Mouse (Mus musculus) cerebral cortex, adult 2 months (tissue): ENCODE data around the gene Jagn1.

Experiments
- WGBS: fragments of 180-500 bp; shearing (Covaris S2); methylation state at CpG from one replicate; pipeline ENCODE4 v1.1.7; 2018; 5-methylcytosine and 5-hydroxymethylcytosine counted together

Jagn1 gene

DNA sequence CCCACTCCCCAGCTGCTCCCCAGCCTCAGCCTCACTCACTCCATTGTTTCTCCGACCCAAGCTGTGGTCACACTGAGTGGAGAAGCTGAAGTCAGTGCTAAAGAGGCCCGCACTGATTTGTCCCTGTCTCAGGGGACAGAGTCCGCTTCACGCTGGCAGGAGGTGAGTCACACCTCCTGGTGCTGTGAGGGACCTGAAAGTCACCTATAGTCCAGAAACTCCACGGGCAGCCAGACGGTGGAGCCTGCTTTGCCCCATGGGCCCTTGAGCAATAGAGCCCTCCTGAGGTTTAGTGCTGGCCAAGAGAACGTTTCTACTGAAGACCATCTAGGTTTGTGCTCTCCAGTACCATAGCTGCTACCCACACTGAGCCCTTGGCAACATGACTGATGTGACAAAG, 7.7 kb upstream of the Jagn1 start:
- WGBS = 75% methylated on average over 7 of the region's 7 CpGs

DNA sequence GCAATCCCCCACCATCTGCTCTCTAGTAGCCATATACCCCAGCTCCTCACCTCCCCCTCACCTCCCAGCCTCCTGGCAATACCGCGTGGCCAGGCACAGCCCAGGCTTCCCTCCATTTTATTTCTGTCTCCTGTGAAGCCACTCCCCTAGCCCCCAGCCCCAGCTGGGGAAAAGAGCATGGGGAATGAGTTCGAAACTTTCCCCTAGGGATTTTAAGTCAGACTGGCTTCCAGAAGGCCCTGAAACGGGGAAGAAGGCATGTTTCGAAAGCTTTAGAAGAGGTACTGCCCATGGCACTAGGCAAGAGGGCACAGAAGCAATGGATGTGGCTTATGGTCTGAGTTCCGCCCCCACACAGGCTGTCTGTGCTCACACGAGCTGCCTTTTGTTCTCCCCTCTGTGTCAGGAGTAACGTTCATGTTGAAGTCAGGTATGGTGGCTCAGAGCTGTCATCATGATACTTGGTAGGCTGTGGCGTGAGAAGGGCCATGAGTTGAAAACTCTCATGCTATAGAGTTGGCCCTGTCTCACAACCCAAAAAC, 6.6 kb upstream of the Jagn1 start, which contains the start of gene Cidec:
Gene Cidec, minus strand, starts transcription at position 97 of the 542 bp plus-strand sequence.
- WGBS = 80% methylated on average over 9 of the region's 9 CpGs

DNA sequence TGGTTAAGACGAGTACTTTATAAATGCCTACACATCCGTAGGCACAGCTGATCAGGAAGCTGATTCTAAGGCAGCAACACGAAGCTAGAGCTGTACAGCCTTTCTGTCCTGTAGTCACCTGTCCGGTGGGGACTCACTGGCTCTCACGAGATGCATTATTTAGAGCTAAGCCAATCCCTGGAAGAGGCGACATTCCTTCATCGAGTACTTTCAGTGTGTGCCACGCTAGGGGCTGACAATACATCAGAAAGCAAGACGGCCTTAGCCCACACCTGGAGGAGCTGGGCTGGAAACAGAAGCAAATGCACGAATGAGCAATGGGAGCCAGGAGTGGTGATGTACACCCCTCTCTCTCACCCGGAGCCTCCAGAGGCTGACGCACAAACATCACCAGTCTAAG, 5.2 kb upstream of the Jagn1 start:
- WGBS = 83% methylated on average over 12 of the region's 12 CpGs

DNA sequence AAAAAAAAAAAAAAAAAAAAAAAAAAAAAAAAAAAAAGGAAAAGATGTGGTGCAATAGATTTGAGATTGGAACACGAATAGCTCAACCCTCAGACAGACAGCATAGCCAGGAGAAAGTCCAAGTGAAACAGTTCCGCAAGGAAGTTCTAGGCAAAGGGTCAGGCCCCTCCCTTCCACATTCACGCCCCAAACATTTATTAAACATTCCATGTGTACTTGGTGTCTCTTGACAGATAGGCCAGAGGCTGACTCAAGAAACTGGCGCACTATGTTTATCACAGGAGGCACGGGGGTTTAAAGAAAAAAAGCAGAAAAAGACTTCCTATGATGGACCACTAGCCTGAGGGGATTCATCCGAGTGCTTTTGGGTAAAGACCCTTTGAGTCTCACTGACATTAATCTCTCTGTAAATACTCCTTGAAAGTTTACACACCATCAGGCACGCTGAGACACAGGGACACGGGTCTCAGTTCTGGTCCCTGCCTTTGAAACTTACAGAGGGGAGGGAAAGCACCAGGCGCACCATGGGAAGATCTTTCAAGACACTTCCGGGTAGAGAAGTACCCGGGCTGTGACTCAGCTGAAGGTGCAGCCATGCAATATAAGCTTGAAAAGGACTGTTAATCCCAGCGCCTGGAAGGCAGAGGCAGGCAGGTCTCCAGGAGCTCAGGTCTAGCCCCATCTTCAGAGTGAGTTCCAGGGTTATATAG, 3.5 kb upstream of the Jagn1 start:
- WGBS = 71% methylated on average over 12 of the region's 12 CpGs

DNA sequence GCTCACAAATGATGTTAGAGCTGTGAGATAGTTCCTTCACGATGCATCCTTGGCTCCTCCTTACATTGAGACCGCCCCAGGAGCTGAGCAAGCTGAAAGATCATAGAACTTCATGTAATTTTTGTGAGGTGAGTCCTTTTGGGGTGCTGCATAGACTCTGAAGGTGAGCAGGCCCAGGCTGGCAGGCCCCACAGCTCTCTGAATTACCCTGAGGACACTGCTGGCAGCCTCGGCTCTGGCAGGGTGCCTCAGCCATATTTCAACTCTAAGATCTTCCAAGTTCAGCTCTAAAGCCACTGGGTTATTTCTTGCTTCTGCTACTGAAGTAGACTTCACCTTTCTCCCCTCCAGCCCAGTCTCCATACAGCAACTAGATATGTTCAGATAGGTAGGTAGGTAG, 1.7 kb upstream of the Jagn1 start:
- 88% methylated on average over 3 of the region's 3 CpGs for WGBS

DNA sequence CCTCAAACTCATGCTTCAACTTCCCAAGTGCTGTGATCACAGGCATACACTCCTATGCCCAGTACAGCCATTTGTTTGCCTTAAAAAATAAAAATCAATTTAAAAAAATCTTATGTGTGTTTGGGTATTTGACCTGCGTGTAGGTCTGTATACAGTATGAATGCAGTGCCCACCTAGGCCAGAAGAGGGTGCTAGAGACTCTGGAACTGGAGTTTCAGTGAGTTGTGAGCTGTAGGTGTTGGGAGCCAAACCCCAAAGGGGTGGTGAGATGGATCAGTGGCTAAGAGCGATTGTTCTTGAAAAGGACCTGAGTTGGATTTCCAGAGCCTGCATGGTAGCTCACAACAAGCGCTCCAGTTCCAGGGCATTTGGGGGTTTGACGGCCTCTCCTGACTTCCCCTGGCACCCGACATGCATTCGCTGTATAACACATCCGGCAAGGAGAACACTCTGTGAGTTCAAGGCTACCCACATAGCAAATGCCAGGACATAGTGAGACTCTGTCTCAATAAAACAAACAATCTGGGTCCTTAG, 1.2 kb upstream of the Jagn1 start:
- 51% methylated on average over 7 of the region's 7 CpGs for WGBS

DNA sequence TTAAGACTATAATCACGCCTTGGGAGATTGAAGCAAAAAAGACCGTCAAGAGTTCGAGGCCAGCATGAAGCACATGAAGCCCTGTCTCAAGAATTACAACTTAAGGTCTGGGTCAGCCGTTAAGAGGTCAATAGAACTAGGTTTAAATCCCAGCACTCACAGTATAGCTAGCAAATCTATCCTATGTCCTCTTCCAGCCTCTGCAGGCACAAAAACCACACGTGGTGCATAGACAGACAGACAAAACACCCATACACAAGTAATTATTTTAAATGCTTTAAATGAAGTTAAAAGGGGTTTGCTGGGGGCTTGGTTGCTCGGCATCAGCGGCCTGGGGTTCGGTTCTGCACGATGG, 305 bp upstream of the Jagn1 start:
- 35% methylated on average over 9 of the region's 9 CpGs for WGBS

DNA sequence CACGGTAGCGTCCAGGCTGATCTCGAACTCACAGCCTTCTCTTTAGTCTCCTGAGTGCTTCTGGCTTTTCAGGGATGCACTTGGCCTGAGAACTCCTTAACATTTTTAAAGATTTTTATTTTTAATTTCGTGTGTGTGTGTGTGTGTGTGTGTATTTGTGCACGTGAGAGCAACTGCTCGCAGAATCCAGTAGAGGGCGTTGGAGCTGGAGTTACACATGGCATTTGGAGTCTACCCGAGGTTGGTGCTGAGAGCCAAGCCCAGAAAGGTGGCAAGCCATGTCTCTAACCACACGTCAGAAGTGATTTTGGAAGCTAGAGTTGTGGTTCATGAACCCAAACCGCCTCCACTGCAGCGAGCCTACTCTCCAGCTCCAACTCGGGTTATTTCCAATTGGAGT, 722 bp downstream of the Jagn1 start:
- WGBS = 42% methylated on average over 12 of the region's 12 CpGs

DNA sequence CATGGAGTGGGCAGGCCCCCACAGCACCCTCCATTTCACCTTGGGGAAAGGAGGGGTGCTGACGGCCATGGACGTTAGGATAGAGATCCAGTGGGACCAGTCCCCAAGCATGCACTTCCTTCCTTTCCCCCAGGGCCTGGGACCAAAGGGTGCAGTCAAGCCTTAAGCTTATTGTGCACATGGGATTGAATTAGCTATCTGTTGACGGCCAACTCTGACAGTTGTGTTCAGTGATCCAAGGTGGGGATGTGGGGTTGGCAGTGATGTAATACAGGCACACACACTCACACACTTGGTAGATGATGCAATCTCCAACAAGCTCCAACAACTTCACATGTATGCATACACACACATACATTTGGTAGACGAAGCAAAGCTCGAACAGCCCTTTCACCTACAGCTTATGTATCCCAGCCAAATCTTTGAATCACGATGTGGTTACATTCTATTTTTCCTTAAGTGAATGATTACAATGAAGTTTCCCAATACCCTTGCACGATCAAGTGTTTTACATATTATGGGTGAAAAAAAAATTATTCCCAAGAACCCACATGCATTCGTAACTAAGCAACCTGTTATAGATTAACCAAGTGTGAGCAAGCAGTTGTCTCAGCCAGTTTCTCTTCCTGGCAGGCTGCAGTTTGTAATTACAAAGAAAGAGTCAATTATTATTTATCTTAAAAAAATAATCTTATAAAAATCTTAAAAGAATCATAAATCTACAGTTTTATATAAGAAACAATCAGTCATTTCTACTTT, 2.0 kb downstream of the Jagn1 start:
- WGBS = 69% methylated on average over 8 of the region's 8 CpGs

DNA sequence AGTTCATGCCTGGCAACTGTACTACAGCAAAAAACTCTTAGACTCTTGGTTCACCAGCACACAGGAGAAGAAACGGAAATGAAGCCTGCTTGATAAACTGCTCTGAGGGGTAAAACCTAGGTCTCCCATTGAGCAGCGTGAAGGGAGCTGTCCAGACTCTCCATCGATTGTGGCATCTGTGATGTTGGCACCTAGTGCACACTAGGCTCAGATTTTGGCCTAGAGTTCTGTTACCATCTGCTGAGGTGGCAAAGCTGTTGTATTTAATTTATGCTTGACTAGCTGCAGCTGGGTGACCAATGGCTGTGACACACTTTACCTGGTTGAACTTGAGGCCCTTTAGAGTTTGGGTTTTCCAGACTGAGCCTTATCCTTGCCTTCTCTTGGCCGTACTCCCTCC, 5.3 kb downstream of the Jagn1 start:
- WGBS = 79% methylated on average over 4 of the region's 4 CpGs

DNA sequence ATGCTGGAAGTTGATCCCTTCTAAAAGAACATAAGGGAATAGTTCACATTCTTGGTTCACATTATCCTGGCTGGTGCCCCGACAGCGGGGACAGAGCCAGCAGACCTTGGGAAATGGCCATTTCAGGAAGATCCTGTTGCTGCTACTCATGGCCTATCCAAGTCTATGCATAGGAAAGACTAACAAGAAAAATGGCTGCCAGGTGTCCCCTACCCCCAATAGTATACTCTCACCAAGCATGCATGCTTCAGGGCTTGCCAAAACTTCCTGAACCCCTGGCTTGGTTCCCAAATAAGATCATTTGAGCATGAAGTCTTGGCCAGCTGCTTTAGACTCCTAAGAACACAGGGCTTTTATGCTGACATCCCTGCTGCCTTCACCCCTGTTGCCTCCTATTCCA, 9.5 kb downstream of the Jagn1 start:
- 44% methylated on average over 2 of the region's 2 CpGs for WGBS

DNA sequence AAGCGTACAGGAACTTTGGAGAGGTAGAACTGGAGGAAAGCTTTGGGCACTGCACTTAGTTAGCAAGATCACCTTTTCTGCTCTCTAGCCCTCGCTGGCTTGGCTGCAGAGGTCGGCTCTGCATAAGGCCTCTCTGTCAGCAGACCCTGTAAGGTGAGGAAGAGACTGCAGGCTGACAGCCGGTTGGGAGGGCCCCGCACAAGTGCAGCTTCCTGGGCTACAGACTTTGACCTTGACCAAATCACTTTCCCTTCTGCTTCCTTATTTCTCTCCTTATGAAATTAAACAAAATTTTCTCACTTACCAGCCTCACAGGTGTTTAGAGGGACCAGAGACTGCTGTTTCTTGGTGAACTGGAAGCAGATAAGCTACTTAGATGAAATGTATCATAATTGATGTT, 12.6 kb downstream of the Jagn1 start:
- 76% methylated on average over 5 of the region's 5 CpGs for WGBS

DNA sequence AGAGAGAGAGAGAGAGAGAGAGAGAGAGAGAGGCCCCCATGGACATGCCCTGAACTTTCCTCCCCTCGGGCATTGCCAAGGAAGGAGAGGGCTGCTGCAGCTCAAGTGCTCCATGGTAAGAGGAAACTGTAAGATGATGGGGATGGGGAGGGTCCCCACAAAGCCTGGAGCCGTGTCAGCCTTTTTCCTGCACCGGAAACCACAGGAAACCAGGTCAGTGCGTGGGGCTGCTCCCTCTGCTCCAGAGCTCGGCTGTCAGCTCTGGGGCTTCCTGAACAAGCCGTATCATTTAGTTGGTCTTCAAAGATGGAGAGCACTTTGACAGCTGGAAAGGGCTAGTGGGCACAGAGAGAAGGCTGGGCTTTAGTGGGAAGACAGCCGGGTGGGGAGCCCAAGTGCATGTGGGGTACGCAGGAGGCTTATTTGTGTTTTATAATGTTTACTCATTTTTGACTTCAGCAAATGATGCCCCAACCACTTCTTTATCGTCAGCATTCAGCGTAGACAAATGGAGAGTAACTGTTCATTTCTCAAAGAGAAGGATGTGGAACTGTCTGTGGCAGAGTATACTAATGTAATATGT, 15.7 kb downstream of the Jagn1 start, which contains the start of gene Il17re:
Gene Il17re, plus strand, starts transcription at position 533 of the 583 bp plus-strand sequence.
- 76% methylated on average over 10 of the region's 10 CpGs for WGBS

DNA sequence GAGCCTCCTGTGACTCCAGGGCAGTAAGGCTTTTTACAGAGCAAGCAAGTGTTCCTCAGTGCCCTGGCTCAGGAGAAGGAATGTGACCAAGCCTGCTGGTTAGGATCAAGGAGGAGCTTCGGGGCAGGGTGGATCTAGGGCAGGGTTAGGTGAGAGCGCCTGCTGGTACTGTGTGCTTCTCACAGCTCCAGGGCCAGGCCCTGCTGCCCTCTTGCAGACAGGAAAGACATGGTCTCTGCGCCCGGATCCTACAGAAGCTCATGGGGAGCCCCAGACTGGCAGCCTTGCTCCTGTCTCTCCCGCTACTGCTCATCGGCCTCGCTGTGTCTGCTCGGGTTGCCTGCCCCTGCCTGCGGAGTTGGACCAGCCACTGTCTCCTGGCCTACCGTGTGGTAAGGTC, 16.3 kb downstream of the Jagn1 start:
- WGBS = 76% methylated on average over 10 of the region's 10 CpGs

DNA sequence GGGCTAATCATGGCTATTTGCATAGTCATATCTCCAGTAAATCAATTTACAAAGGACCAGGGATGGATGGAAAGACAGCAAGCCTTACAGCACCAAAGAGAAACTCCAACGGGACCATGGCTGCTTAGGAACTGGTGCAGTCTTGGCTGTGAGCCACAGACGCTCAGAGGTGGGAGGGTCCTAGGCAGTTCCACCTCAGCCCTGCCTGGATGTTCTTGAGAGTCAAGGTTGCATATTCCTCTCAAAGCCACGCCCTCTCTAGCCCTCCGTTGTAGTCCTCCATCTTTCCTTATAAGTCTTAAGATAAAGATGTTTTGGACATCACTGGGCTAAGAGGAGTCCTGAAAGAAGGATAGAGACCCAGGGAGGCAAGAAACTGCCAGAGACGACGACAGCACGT, 21.7 kb downstream of the Jagn1 start:
- WGBS = 71% methylated on average over 7 of the region's 7 CpGs

DNA sequence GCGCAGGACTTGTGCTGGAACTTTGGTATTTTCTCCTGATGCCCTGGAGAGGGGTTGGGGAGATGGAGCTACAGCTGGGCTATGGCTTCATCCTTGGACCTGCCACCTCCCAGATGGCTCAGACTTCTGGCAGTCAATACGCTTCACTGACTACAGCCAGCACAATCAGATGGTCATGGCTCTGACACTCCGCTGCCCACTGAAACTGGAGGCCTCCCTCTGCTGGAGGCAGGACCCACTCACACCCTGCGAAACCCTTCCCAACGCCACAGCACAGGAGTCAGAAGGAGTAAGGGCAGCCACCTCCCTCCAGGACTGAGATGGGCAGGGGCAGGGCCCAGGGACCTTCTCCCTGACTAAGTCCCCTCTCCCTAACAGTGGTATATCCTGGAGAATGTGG, 23.2 kb downstream of the Jagn1 start:
- 62% methylated on average over 5 of the region's 5 CpGs for WGBS

DNA sequence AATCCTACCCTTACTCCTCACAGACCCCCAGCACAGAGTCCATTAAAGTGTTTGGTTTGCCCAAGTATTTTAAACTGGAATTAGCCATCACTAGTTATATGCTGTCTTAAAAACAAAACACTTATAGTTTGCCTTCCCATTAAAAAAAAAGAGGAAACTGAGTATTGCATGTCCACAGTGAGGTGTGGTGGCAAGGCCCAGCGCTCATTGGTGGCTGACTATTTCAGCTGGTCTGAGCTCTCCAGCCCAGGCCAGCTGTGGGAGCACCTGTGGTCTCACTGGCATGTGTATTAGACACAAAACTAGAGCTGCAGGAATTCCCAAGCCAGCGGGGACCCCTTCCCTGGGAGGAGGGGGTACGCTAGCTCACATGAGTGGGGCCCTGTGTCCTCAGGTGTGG, 26.1 kb downstream of the Jagn1 start:
- WGBS = 82% methylated on average over 3 of the region's 3 CpGs

DNA sequence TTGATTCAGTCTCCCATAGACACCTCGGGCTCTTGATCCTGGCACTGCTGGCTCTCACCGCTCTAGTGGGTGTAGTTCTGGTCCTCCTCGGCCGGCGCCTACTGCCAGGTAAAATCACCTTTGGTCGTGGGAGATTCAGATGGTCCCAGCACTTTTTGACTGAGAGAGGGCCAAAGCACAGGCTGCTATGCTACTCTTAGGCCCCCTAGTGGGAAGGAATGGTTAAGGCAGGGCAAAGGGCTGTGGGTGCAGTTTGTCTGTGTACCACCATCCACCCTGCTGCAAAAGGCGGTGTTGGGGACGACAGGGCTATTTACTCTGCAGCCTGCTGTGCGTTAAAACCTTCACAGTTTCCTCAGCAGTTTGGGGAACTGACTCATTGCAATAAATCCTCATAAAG, 26.7 kb downstream of the Jagn1 start:
- WGBS = 15% methylated on average over 9 of the region's 9 CpGs

DNA sequence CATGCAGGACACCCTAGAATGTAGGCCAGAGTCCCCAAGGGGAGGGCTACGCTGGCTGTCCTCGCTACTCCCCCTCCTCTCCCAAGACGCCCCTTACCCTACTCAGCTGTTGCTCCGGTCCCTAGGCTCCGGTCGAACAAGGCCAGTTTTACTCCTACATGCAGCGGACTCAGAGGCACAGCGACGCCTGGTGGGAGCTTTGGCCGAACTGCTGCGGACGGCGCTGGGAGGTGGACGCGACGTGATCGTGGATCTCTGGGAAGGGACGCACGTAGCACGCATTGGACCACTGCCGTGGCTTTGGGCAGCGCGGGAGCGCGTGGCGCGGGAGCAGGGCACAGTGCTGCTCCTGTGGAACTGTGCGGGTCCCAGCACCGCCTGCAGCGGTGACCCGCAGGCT, 27.1 kb downstream of the Jagn1 start:
- 2% methylated on average over 31 of the region's 31 CpGs for WGBS

DNA sequence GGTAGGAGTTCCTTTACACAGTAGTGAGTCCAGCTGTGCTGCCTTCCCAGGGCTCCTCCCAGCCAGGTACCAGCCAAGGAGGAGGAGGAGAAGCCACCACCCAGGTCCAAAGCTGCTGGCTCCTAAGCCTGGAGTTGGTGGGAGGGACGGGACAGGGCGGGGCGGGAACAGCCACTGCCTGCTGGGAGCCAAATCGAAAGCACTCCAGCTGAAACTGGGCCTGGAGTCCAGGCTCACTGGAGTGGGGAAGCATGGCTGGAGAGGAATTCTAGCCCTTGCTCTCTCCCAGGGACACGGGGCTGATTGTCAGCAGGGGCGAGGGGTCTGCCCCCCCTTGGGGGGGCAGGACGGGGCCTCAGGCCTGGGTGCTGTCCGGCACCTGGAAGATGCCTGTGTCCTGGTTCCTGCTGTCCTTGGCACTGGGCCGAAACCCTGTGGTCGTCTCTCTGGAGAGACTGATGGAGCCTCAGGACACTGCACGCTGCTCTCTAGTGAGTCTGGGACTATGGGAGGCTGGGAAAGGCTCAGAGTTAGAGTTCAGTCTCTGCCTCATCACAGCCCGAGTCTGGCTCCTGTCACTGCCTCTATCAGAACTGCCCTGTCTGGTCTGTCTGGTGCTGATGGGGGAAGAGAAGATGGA, 29.0 kb downstream of the Jagn1 start, which contains the start of gene Il17rc:
Gene Il17rc, plus strand, starts transcription at position 131 of the 640 bp plus-strand sequence.
- 43% methylated on average over 12 of the region's 12 CpGs for WGBS

DNA sequence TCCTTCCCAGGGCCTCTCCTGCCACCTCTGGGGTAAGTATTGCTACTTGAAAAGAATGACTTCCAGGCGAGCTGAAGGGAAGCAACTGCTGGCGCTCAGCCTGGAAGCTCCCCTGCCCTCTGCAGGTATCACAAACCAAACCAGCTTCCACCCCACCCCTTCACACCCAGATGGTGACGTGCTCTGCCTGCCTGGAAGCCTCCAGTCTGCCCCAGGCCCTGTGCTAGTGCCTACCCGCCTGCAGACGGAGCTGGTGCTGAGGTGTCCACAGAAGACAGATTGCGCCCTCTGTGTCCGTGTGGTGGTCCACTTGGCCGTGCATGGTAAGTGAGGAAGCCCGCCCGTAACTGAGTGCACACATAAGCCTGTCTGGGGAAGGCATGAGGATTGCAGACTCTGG, 29.7 kb downstream of the Jagn1 start:
- WGBS = 87% methylated on average over 10 of the region's 10 CpGs

DNA sequence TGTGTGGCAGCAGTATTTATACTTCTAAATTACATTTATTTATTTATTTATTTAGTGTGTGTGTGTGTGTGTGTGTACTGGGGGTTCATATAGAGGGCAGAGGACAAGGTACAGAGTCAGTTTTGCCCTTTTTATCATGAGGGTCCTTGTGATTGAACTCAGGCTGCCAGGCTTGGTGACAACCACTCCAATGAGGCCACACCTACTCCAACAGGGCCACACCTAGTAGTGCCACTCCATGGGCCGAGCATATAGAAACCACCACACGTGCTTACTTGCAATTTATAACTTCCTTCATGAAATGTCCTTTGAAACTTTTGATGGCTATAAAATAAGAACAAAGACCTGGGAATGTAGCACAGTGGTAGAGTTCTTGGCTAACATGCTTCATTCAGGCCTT, 30.9 kb downstream of the Jagn1 start:
- WGBS = 93% methylated on average over 2 of the region's 2 CpGs
